Mouse (Mus musculus) limb, embryonic 10.5 days (tissue): ENCODE data around the gene Aim2. TPM values are rescaled to one million over a fixed set of nuclear protein-coding genes. Genes with fewer than 3 reads are reported as not detected.

Experiments
- DNase-seq: peaks from one replicate; pipeline ENCODE4 v3.0.0-alpha.2; 2017; ENCODE audit warnings: low spot score
- H3K27ac ChIP-seq: fragments of 300-500 bp; sonication (generic); 2 replicates; pipeline ENCODE4 v1.5.1; 2016; ENCODE audit warnings: mild to moderate bottlenecking
- H3K27me3 ChIP-seq: fragments of 300-500 bp; sonication (generic); 2 replicates; pipeline ENCODE4 v1.6.1; 2016; ENCODE audit warnings: low read depth, mild to moderate bottlenecking; ENCODE audit not compliant: poor library complexity, severe bottlenecking
- H3K36me3 ChIP-seq: fragments of 300-500 bp; sonication (generic); 2 replicates; pipeline ENCODE4 v1.6.1; 2016; ENCODE audit warnings: mild to moderate bottlenecking, moderate library complexity
- H3K4me1 ChIP-seq: fragments of 300-500 bp; sonication (generic); 2 replicates; pipeline ENCODE4 v1.6.1; 2016
- H3K4me3 ChIP-seq: fragments of 300-500 bp; sonication (generic); 2 replicates; pipeline ENCODE4 v1.5.1; 2016; ENCODE audit warnings: mild to moderate bottlenecking, moderate library complexity
- H3K9me3 ChIP-seq: fragments of 300-500 bp; sonication (generic); replicated peaks from 2 replicates; pipeline ENCODE4 v1.6.1; 2016; ENCODE audit warnings: mild to moderate bottlenecking
- WGBS: fragments of 180-500 bp; shearing (Covaris S2); methylation state at CpG from one replicate; pipeline ENCODE4 v1.1.7; 2016; 5-methylcytosine and 5-hydroxymethylcytosine counted together
- polyA plus RNA-seq: library from polyadenylated mRNA; unstranded; fragments of >200 nt; fragmentation: Nextera tagmentation; extraction: Ambion mirVana; gene quantifications from 2 replicates; pipeline ENCODE4 v1.2.1, GENCODE M21; 2016

Aim2 gene
- polyA plus RNA-seq, 1 experiment from 2014 or later, result 2.5 TPM

GRCm38 (mm10) chr1:173356699-173357098 lies 6.0 kb downstream of the Aim2 start:
- H3K27ac ChIP-seq, result no peak overlapping the region
- no peak overlapping the region for H3K4me3 ChIP-seq
- no peaks in the 10 kb centered on the region for H3K27me3 ChIP-seq
- H3K4me1 ChIP-seq, result peaks cover 8% of the 10 kb centered on the region
- DNase-seq, result no peak
- no peaks in the 10 kb centered on the region for H3K9me3 ChIP-seq
- WGBS, result 80% methylated on average over 2 of the region's 2 CpGs
- H3K36me3 ChIP-seq, result no peaks in the 10 kb centered on the region

GRCm38 (mm10) chr1:173357799-173358198 lies 7.1 kb downstream of the Aim2 start:
- no peaks in the 10 kb centered on the region for H3K36me3 ChIP-seq
- H3K4me3 ChIP-seq, result no peak overlapping the region
- peaks cover 8% of the 10 kb centered on the region for H3K4me1 ChIP-seq
- H3K27ac ChIP-seq, result no peak overlapping the region
- no peaks in the 10 kb centered on the region for H3K27me3 ChIP-seq
- DNase-seq, result no peak
- WGBS, result 53% methylated on average over 4 of the region's 4 CpGs
- no peaks in the 10 kb centered on the region for H3K9me3 ChIP-seq

GRCm38 (mm10) chr1:173359590-173360290 lies 9.1 kb downstream of the Aim2 start:
- Histone ChIP-seq H3K36me3 (no peaks in the 10 kb centered on the region), H3K27me3 (peaks cover under 1% of the 10 kb centered on the region; the same call in 1 of the 2 replicates), H3K27ac (no peak overlapping the region), H3K9me3 (no peaks in the 10 kb centered on the region), H3K4me1 (peaks cover 8% of the 10 kb centered on the region), H3K4me3 (no peak overlapping the region)
- DNase-seq, result no peak
- WGBS, result 76% methylated on average over 4 of the region's 4 CpGs

- WGBS, result 34% methylated on average over 6 of the region's 6 CpGs
- Histone ChIP-seq H3K4me1 (peaks cover 9% of the 10 kb centered on the region), H3K4me3 (no peak overlapping the region), H3K36me3 (no peaks in the 10 kb centered on the region), H3K27ac (no peak overlapping the region), H3K27me3 (peaks cover 20% of the 10 kb centered on the region), H3K9me3 (no peaks in the 10 kb centered on the region)
- DNase-seq, result peak; percentile 77
Observed at GRCm38 (mm10) chr1:173361651-173362050, 11.0 kb downstream of the Aim2 start.

GRCm38 (mm10) chr1:173363436-173363835 lies 12.8 kb downstream of the Aim2 start:
- no peak for DNase-seq
- H3K27ac ChIP-seq, result no peak overlapping the region
- H3K27me3 ChIP-seq, result peaks cover 38% of the 10 kb centered on the region
- H3K4me1 ChIP-seq, result peaks cover 23% of the 10 kb centered on the region
- no peak overlapping the region for H3K4me3 ChIP-seq
- H3K9me3 ChIP-seq, result no peaks in the 10 kb centered on the region
- 90% methylated on average over 2 of the region's 2 CpGs for WGBS
- no peaks in the 10 kb centered on the region for H3K36me3 ChIP-seq

- H3K36me3 ChIP-seq, result no peaks in the 10 kb centered on the region
- DNase-seq, result no peak
- H3K4me3 ChIP-seq, result no peak overlapping the region
- no peaks in the 10 kb centered on the region for H3K9me3 ChIP-seq
- H3K27me3 ChIP-seq, result peaks cover 46% of the 10 kb centered on the region
- peaks cover 23% of the 10 kb centered on the region for H3K4me1 ChIP-seq
- H3K27ac ChIP-seq, result no peak overlapping the region
- 83% methylated on average over 4 of the region's 4 CpGs for WGBS
Observed at GRCm38 (mm10) chr1:173364125-173364800, 13.6 kb downstream of the Aim2 start.

GRCm38 (mm10) chr1:173365970-173366409 lies 15.3 kb downstream of the Aim2 start:
- DNase-seq, result no peak
- Histone ChIP-seq H3K27me3 (peaks cover 60% of the 10 kb centered on the region), H3K27ac (no peak overlapping the region), H3K4me3 (peak overlapping the region; percentile 66), H3K36me3 (no peaks in the 10 kb centered on the region), H3K9me3 (no peaks in the 10 kb centered on the region), H3K4me1 (peaks cover 23% of the 10 kb centered on the region)
- WGBS, result under 1% methylated on average over 13 of the region's 13 CpGs

- Histone ChIP-seq H3K27ac (no peak overlapping the region; the same call in 1 of the 2 replicates), H3K27me3 (peaks cover 60% of the 10 kb centered on the region)
Observed at GRCm38 (mm10) chr1:173366701-173367355, 16.1 kb downstream of the Aim2 start.

GRCm38 (mm10) chr1:173367356-173368046 lies 16.8 kb downstream of the Aim2 start, which contains the start of gene Cadm3:
TSS of gene Cadm3 (minus strand) at chr1:173367695.
- Histone ChIP-seq H3K4me1 (peaks cover 23% of the 10 kb centered on the region), H3K27me3 (peaks cover 60% of the 10 kb centered on the region), H3K9me3 (no peaks in the 10 kb centered on the region), H3K4me3 (peak within 1 kb of the TSS; percentile 66), H3K36me3 (no peaks in the 10 kb centered on the region), H3K27ac (peak within 1 kb of the TSS; percentile 68)
- 1% methylated on average over 42 of the region's 46 CpGs for WGBS
- DNase-seq, result peak; percentile 59

More at GRCm38 (mm10) chr1:173366701-173367355, 16.1 kb downstream of the Aim2 start:
- peak overlapping the region; percentile 66 for H3K4me3 ChIP-seq
- H3K4me1 ChIP-seq, result peaks cover 23% of the 10 kb centered on the region
- no peaks in the 10 kb centered on the region for H3K36me3 ChIP-seq
- WGBS, result under 1% methylated on average over 31 of the region's 31 CpGs
- H3K9me3 ChIP-seq, result no peaks in the 10 kb centered on the region
- DNase-seq, result no peak

- Histone ChIP-seq H3K27ac (no peak overlapping the region), H3K9me3 (no peaks in the 10 kb centered on the region), H3K27me3 (peaks cover 60% of the 10 kb centered on the region), H3K4me3 (no peak overlapping the region), H3K36me3 (no peaks in the 10 kb centered on the region), H3K4me1 (peaks cover 23% of the 10 kb centered on the region)
- DNase-seq, result no peak
- WGBS, result 60% methylated on average over 2 of the region's 2 CpGs
Observed at GRCm38 (mm10) chr1:173369611-173370010, 18.9 kb downstream of the Aim2 start.

- H3K27me3 ChIP-seq, result peaks cover 52% of the 10 kb centered on the region
- H3K4me1 ChIP-seq, result peaks cover 23% of the 10 kb centered on the region
- no peaks in the 10 kb centered on the region for H3K9me3 ChIP-seq
- no peak for DNase-seq
- H3K36me3 ChIP-seq, result no peaks in the 10 kb centered on the region
- WGBS, result 77% methylated on average over 6 of the region's 6 CpGs
- H3K4me3 ChIP-seq, result no peak overlapping the region
- H3K27ac ChIP-seq, result no peak overlapping the region
Observed at GRCm38 (mm10) chr1:173370456-173370855, 19.8 kb downstream of the Aim2 start.

- Histone ChIP-seq H3K27me3 (peaks cover 41% of the 10 kb centered on the region), H3K9me3 (no peaks in the 10 kb centered on the region), H3K4me3 (no peak overlapping the region), H3K36me3 (no peaks in the 10 kb centered on the region), H3K4me1 (peaks cover 15% of the 10 kb centered on the region), H3K27ac (no peak overlapping the region)
- DNase-seq, result no peak
- WGBS, result 84% methylated on average over 6 of the region's 6 CpGs
Observed at GRCm38 (mm10) chr1:173371586-173371985, 20.9 kb downstream of the Aim2 start.
